Mouse (Mus musculus): ENCODE measurements around the gene AL732309.1. TPM values are rescaled to one million over a fixed set of nuclear protein-coding genes. Genes with fewer than 3 reads are reported as not detected.

AL732309.1 gene
- polyA plus RNA-seq, 1 experiment from 2014 or later, result 4.5 TPM

DNA sequence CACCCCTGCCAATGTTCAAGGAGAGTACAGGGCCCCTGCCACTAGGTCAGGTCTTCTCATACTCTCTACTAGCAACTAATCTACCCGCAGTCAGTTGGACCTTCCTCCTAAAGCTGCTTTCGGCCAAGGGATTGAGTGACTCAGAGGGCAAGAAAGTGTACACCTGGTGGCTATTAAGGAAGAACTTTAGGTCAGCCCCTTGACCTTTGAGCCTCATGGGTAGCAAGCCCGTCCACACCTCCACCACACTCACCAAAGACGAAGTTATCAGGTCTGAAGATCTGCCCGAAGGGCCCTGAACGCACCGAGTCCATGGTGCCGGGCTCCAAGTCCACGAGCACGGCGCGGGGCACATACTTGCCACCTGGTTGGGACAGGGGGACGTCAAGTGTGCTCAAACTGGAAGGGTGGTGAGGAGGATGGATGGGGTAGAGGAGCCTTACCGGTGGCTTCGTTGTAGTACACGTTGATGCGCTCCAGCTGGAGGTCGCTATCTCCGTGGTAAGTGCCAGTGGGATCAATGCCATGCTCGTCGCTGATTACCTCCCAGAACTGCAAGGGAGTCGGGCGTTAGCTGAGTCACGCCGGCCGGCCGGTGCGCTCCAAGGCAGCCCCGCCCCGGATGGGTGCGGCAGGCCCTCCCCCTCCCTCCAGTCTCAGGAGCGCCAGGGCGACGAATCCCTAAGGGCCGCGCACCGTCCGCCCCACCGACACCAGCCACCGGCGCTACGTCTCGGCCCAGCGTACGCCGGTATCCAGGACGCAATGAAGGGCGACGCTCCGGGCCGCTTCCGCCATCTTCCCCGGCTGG is 22.8 kb downstream of the AL732309.1 start:
- H3K36me3 ChIP-seq (ENCODE audit: control insufficient read depth, insufficient read depth, low read length), result peaks cover 10% of the 10 kb centered on the region
- peak overlapping the region; percentile 91 for H3K4me3 ChIP-seq (ENCODE audit: low read depth, low read length)
- WGBS, result under 1% methylated on average over 49 of the region's 53 CpGs
- H3K4me1 ChIP-seq (ENCODE audit: control insufficient read depth, insufficient read depth, low read length), result peaks cover 15% of the 10 kb centered on the region
- peak overlapping the region; percentile 89 for H3K9ac ChIP-seq (ENCODE audit: low read depth, low read length)
- H3K4me2 ChIP-seq (ENCODE audit: low read depth, low read length), result peak overlapping the region; percentile 94
- H3K27ac ChIP-seq (replicated peaks; ENCODE audit: low read depth, low read length), result peak overlapping the region; percentile 91
- ATAC-seq (ENCODE audit: low read depth), result peak; percentile 10
- no peaks in the 10 kb centered on the region for H3K9me3 ChIP-seq (ENCODE audit: control insufficient read depth, low read length)
- DNase-seq (ENCODE audit: low spot score), result peak; percentile 71
- H3K27me3 ChIP-seq (replicated peaks; ENCODE audit: control insufficient read depth, insufficient read depth, low read length), result no peaks in the 10 kb centered on the region

DNA sequence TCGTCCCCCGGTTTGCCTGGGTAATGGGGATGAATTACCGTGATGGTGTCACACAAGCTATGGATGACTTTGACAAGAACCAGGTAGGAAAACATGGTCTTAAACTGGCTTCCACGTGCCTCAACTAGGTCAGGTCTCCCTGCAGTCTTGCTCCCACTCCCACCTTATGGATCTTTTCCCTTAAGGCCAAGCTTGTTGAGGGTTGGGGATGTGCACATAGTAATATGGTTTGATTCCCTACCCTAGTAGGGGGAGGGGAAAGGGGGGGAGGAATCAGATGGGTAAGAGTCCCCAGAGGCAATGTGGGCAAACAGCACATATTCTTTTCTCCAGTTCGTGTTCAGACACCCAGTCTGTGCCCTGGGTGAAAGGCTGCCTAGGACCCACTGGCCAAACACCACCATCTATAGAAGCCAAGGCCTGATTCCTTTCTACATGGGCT is 25.3 kb downstream of the AL732309.1 start:
- Histone ChIP-seq H3K27ac (replicated peaks; ENCODE audit: low read depth, low read length) (no peak overlapping the region), H3K4me1 (ENCODE audit: control insufficient read depth, insufficient read depth, low read length) (peaks cover 11% of the 10 kb centered on the region; the same call in 1 of the 2 replicates), H3K4me2 (ENCODE audit: low read depth, low read length) (no peak overlapping the region), H3K9ac (ENCODE audit: low read depth, low read length) (no peak overlapping the region), H3K36me3 (ENCODE audit: control insufficient read depth, insufficient read depth, low read length) (peaks cover 10% of the 10 kb centered on the region), H3K9me3 (ENCODE audit: control insufficient read depth, low read length) (no peaks in the 10 kb centered on the region), H3K27me3 (replicated peaks; ENCODE audit: control insufficient read depth, insufficient read depth, low read length) (no peaks in the 10 kb centered on the region), H3K4me3 (ENCODE audit: low read depth, low read length) (no peak overlapping the region)
- DNase-seq (ENCODE audit: low spot score), result no peak
- no peak for ATAC-seq (ENCODE audit: low read depth)
- 71% methylated on average over 5 of the region's 5 CpGs for WGBS

DNA sequence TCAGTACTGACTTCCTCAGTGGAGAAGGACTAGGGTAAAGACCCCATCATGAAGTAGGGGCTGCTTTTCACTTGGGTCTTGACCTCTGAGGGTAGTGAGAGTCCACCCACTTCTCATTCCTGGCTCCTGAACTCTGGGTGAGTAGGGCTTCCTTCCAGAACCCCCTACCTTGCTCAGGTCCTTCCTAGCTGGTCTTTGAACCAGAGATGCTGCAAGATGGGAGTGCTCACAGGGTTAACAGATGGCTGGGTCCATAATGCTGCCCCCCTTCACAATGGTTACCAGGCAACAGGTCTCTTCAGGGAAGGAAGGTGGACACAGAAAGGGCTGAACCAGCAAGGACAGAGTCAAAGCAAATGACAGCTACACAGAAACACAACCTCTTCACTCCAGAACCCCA is 28.2 kb downstream of the AL732309.1 start, which contains the start of gene Fam166a:
Gene Fam166a, plus strand, starts transcription at position 301 of the 400 bp plus-strand sequence.
- H3K9ac ChIP-seq (ENCODE audit: low read depth, low read length), result no peak within 1 kb of the TSS
- no peak within 1 kb of the TSS for H3K4me3 ChIP-seq (ENCODE audit: low read depth, low read length)
- H3K27me3 ChIP-seq (replicated peaks; ENCODE audit: control insufficient read depth, insufficient read depth, low read length), result no peaks in the 10 kb centered on the region
- ATAC-seq (ENCODE audit: low read depth), result no peak
- DNase-seq (ENCODE audit: low spot score), result no peak
- H3K4me2 ChIP-seq (ENCODE audit: low read depth, low read length), result no peak within 1 kb of the TSS
- peaks cover 10% of the 10 kb centered on the region for H3K36me3 ChIP-seq (ENCODE audit: control insufficient read depth, insufficient read depth, low read length)
- no peaks in the 10 kb centered on the region for H3K9me3 ChIP-seq (ENCODE audit: control insufficient read depth, low read length)
- H3K4me1 ChIP-seq (ENCODE audit: control insufficient read depth, insufficient read depth, low read length), result peaks cover 3% of the 10 kb centered on the region; the same call in 1 of the 2 replicates
- no peak within 1 kb of the TSS for H3K27ac ChIP-seq (replicated peaks; ENCODE audit: low read depth, low read length)

DNA sequence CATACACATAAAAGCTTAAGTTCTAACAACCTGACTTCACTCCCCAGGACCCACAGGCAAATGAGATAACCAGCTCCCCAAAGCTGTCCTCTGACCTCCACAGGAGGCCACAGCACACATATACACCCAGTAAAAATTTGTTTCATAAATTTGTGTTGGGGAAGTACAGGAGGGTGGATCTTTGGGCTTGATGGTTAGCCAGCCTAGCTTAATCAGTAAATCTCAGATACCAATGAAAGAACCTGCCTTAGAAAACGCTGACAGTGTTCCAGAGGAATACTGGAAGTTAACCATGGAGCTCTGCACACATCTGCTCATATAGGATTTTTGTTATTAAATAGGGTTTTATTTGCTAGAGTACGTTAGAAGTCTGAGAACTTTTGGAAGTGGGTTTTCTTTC is 29.0 kb downstream of the AL732309.1 start:
- H3K27ac ChIP-seq (replicated peaks; ENCODE audit: low read depth, low read length), result no peak overlapping the region
- 51% methylated on average over 2 of the region's 2 CpGs for WGBS
- no peak overlapping the region for H3K4me2 ChIP-seq (ENCODE audit: low read depth, low read length)
- H3K4me1 ChIP-seq (ENCODE audit: control insufficient read depth, insufficient read depth, low read length), result no peaks in the 10 kb centered on the region
- H3K36me3 ChIP-seq (ENCODE audit: control insufficient read depth, insufficient read depth, low read length), result peaks cover 10% of the 10 kb centered on the region
- H3K27me3 ChIP-seq (replicated peaks; ENCODE audit: control insufficient read depth, insufficient read depth, low read length), result no peaks in the 10 kb centered on the region
- DNase-seq (ENCODE audit: low spot score), result no peak
- H3K9me3 ChIP-seq (ENCODE audit: control insufficient read depth, low read length), result no peaks in the 10 kb centered on the region
- H3K9ac ChIP-seq (ENCODE audit: low read depth, low read length), result no peak overlapping the region
- no peak for ATAC-seq (ENCODE audit: low read depth)
- no peak overlapping the region for H3K4me3 ChIP-seq (ENCODE audit: low read depth, low read length)

DNA sequence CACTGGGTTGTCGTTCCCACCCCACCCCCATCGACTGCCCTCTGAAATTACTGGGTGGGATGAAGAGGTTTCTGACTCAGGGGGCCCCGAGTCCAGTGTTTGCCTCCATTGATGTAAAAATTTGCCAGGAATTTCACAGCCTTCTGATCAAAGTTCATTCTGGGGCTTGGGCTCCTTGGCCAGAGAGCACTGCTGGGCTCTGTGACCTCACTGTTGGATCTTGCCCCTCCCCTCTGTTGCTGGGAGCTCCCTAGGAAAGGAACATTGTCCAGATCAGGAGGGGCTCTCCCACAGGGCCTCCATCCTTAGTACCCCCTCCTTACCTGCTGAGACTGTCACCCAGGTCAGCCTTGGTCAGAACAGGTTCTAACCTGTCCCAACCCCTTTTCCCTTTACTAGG is 32.2 kb downstream of the AL732309.1 start, which contains the start of gene Stpg3:
Gene Stpg3, minus strand, starts transcription at position 194 of the 400 bp plus-strand sequence.
- no peaks in the 10 kb centered on the region for H3K36me3 ChIP-seq (ENCODE audit: control insufficient read depth, insufficient read depth, low read length)
- H3K27me3 ChIP-seq (replicated peaks; ENCODE audit: control insufficient read depth, insufficient read depth, low read length), result no peaks in the 10 kb centered on the region
- 68% methylated on average over 3 of the region's 3 CpGs for WGBS
- no peak within 1 kb of the TSS for H3K27ac ChIP-seq (replicated peaks; ENCODE audit: low read depth, low read length)
- no peak within 1 kb of the TSS for H3K9ac ChIP-seq (ENCODE audit: low read depth, low read length)
- DNase-seq (ENCODE audit: low spot score) (no peak), ATAC-seq (ENCODE audit: low read depth) (no peak)
- no peak within 1 kb of the TSS for H3K4me3 ChIP-seq (ENCODE audit: low read depth, low read length)
- H3K4me2 ChIP-seq (ENCODE audit: low read depth, low read length), result no peak within 1 kb of the TSS
- H3K9me3 ChIP-seq (ENCODE audit: control insufficient read depth, low read length), result no peaks in the 10 kb centered on the region
- H3K4me1 ChIP-seq (ENCODE audit: control insufficient read depth, insufficient read depth, low read length), result peaks cover 11% of the 10 kb centered on the region

DNA sequence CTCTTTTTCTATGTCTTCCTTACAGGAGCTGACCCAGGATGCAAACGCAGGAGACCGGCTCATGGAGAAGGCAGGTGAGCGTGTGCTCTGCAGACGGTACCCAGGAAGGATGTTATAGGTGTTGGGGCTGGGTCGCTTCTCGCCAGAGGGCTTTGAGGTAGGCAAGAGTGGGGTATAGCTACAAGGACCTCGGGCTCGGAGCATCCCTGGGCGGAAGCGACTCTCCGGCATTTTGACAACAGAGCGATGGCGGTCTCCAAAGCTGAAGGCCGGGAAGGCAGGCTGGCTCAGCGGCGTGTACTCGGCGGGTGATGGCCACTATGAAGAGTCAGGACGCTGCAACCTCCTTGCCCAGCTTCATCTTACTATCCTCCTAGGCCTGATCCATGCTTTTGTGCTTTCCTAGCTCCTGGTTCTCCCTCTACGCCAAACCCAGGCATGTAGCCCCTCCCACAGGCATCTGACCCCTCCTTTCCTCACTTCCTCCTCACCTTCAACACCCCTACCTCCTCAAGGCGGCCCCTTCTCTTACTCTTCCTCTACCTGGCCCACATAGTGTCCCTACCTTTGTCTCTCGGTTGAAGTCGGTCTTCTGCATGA is 33.3 kb downstream of the AL732309.1 start:
- Histone ChIP-seq H3K4me1 (ENCODE audit: control insufficient read depth, insufficient read depth, low read length) (peaks cover 11% of the 10 kb centered on the region), H3K4me3 (ENCODE audit: low read depth, low read length) (no peak overlapping the region), H3K27ac (replicated peaks; ENCODE audit: low read depth, low read length) (no peak overlapping the region), H3K9ac (ENCODE audit: low read depth, low read length) (no peak overlapping the region), H3K36me3 (ENCODE audit: control insufficient read depth, insufficient read depth, low read length) (peaks cover 8% of the 10 kb centered on the region; the same call in 1 of the 2 replicates), H3K9me3 (ENCODE audit: control insufficient read depth, low read length) (no peaks in the 10 kb centered on the region), H3K4me2 (ENCODE audit: low read depth, low read length) (no peak overlapping the region), H3K27me3 (replicated peaks; ENCODE audit: control insufficient read depth, insufficient read depth, low read length) (no peaks in the 10 kb centered on the region)
- 71% methylated on average over 17 of the region's 23 CpGs for WGBS
- ATAC-seq (ENCODE audit: low read depth) (no peak), DNase-seq (ENCODE audit: low spot score) (no peak)

DNA sequence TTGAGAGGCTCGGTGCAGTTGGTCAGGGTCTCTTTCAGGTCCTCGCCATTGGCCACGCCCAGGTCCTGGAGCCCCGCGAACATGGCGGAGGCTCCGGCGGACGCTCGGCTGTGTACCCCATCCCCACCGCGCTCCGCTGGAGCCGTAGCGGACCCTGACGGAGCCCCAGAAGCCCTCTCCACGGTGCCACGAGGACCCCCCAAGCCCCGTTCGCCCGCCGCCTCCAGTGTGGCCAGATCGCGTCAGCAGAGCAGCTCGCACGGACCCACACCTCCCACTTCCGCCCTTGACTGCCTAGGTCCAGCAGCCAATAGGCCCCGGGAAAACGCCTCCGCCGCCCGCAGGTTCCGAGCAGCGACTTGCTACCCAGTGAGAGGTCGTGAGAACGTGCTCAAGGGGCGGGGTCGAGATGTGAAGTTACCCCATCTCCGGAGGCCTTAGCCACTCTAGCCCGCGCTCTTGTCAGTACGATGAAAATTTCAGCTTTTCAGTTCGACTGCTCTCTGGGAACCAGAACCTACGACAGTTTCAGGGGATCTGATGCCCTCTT is 35.5 kb downstream of the AL732309.1 start, which contains the start of gene Nelfb:
Gene Nelfb, minus strand, starts transcription at position 369 of the 550 bp plus-strand sequence.
- Histone ChIP-seq H3K36me3 (ENCODE audit: control insufficient read depth, insufficient read depth, low read length) (peaks cover 26% of the 10 kb centered on the region), H3K4me1 (ENCODE audit: control insufficient read depth, insufficient read depth, low read length) (peaks cover 11% of the 10 kb centered on the region), H3K9ac (ENCODE audit: low read depth, low read length) (peak within 1 kb of the TSS; percentile 88), H3K4me2 (ENCODE audit: low read depth, low read length) (peak within 1 kb of the TSS; percentile 74), H3K27me3 (replicated peaks; ENCODE audit: control insufficient read depth, insufficient read depth, low read length) (no peaks in the 10 kb centered on the region), H3K9me3 (ENCODE audit: control insufficient read depth, low read length) (no peaks in the 10 kb centered on the region), H3K27ac (replicated peaks; ENCODE audit: low read depth, low read length) (peak within 1 kb of the TSS; percentile 91), H3K4me3 (ENCODE audit: low read depth, low read length) (peak within 1 kb of the TSS; percentile 85)
- DNase-seq (ENCODE audit: low spot score), result peak; percentile 96
- peak; percentile 97 for ATAC-seq (ENCODE audit: low read depth)
- WGBS, result 0% methylated on average over 25 of the region's 44 CpGs

DNA sequence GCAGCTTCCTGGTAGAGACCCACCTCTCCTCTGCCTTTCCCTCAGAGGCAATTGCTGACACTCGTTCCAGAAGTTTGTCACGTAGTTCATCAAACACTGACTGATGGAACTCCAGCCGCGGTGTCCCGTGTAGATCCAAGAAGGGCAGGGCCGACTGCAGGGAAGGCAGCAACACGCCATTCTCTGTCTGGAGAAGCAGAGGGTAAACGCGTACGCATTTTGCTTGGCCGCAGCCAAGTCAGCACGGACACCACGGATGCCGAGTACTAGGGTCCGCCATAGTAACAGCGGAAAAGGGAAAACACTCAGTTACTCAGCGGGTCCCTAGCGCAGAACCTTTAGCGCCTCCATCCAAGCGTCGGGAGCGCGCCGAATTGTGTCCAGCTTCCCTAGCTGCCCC is 36.0 kb downstream of the AL732309.1 start:
- under 1% methylated on average over 22 of the region's 24 CpGs for WGBS
- no peak for DNase-seq (ENCODE audit: low spot score)

More for the DNA sequence above, 36.0 kb downstream of the AL732309.1 start:
- Histone ChIP-seq H3K4me2 (ENCODE audit: low read depth, low read length) (peak overlapping the region; percentile 74), H3K4me1 (ENCODE audit: control insufficient read depth, insufficient read depth, low read length) (peaks cover 11% of the 10 kb centered on the region), H3K9me3 (ENCODE audit: control insufficient read depth, low read length) (no peaks in the 10 kb centered on the region), H3K27me3 (replicated peaks; ENCODE audit: control insufficient read depth, insufficient read depth, low read length) (no peaks in the 10 kb centered on the region), H3K4me3 (ENCODE audit: low read depth, low read length) (peak overlapping the region; percentile 85), H3K36me3 (ENCODE audit: control insufficient read depth, insufficient read depth, low read length) (peaks cover 31% of the 10 kb centered on the region), H3K27ac (replicated peaks; ENCODE audit: low read depth, low read length) (peak overlapping the region; percentile 91), H3K9ac (ENCODE audit: low read depth, low read length) (peak overlapping the region; percentile 88)
- no peak for ATAC-seq (ENCODE audit: low read depth)
